Comparison of ENCODE assay signal across 10 mouse cellular contexts in the genomic region with DNA sequence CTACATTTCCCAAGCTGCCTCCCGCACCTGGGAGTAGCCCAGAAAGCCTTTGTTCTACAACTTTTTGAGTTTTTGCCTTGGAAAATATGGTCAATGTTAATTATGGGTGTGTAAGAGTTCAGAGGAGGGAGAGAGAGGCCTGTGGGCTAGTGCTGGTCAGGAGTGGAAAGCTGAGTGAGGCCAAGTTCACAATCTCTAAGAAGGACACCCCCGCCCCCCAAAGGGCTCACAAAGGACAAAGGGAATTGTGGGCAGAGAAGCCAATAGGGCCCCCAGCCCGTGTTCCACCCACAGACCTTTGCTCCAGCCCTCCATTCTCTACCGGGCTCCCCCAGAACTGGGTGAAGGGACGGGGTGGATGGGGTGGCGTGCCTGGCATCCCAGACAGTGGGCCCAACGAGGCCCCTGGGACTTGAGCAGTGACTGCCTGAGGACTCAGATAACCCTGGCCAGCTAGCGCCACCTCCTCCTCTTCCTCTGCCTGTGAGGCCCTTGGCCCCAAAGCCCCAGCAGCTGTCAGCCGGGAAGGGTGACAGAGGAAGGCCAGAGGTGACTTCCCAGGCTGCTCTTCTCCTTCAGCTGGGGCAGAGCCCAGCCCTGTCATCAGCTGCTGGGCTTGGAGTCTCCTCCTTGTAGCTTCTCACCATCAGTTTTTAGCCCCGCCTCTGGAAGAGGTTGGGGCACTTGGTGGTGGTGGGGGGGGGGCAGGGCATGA. TPM values are rescaled to one million over a fixed set of nuclear protein-coding genes. Genes with fewer than 3 reads are reported as not detected.
A peak's percentile ranks its signal among the peaks of the same experiment; 100 is the strongest.
DNase-seq lines count a peak whose midpoint lies in the region; ATAC-seq and TF ChIP-seq lines count a peak whose summit lies in the region.
"Had no signal": no experiment of that assay in that cellular context is flagged by ENCODE, and none has a peak within 500 bp of the region (broad histone marks: within the 10 kb centered on the region; RNA-seq: fewer than 3 reads in every experiment).

No protein-coding gene starts in this region.

- no peak overlapping the region for H3K4me3 ChIP-seq in CH12.LX (replicated peaks in 1 of 3; ENCODE audit: low read depth in 2 of 3, low read length in 2 of 3, poor library complexity in 1 of 3)
- H3K4me3 ChIP-seq in heart, embryonic 13.5 days = no peak overlapping the region; the same call in 1 of the 2 replicates
- H3K4me3 ChIP-seq in neural tube, embryonic 12.5 days = no peak overlapping the region

- H3K9me3 ChIP-seq in CH12.LX (replicated peaks; ENCODE audit: low read length) = no peaks in the 10 kb centered on the region
- H3K9me3 ChIP-seq in heart, embryonic 13.5 days = no peaks in the 10 kb centered on the region
- H3K9me3 ChIP-seq in neural tube, embryonic 12.5 days = no peaks in the 10 kb centered on the region

- intact Hi-C loops in left cerebral cortex, postnatal 4 days (cut with DNase I) = no loop called here

- WGBS in heart, embryonic 13.5 days = 17% methylated on average over 10 of the region's 10 CpGs
- 42% methylated on average over 10 of the region's 10 CpGs for WGBS in neural tube, embryonic 12.5 days

- TF ChIP-seq RAD21 in CH12.LX (IDR thresholded peaks at IDR 0.05; ENCODE audit: low read depth, low read length) = no peak

- ATAC-seq in heart, embryonic 13.5 days (ENCODE audit: extremely low read depth, insufficient number of reproducible peaks, low FRiP score, low TSS enrichment) = peak; percentile 11; the same call in 1 of the 2 replicates
- no peak for ATAC-seq in neural tube, embryonic 12.5 days (ENCODE audit: low FRiP score, low read depth)
- no peak for ATAC-seq in megakaryocyte-erythroid progenitor cell, adult 5-6 weeks (replicated peaks; ENCODE audit: low FRiP score, low TSS enrichment, poor library complexity, severe bottlenecking)

- no peak for TF ChIP-seq CTCF in CH12.LX (conservative IDR thresholded peaks at IDR 0.05 in 1 of 2, IDR thresholded peaks at IDR 0.05 in 1 of 2; ENCODE audit: low read depth in 2 of 2, low read length in 2 of 2)

- no peaks in the 10 kb centered on the region for H3K79me2 ChIP-seq in CH12.LX (replicated peaks; ENCODE audit: control insufficient read depth, extremely low read depth, insufficient read depth, poor library complexity, severe bottlenecking)

- in situ Hi-C loops in CH12.LX (cut with MboI; ENCODE audit: low pct_ligation_motif_present, low pct_unique_long_range_greater_than_20kb, low sequenced_read_pairs) = no loop called here

- no peak overlapping the region for H3K27ac ChIP-seq in CH12.LX (ENCODE audit: insufficient read depth, low read depth)
- peak overlapping the region; percentile 100 for H3K27ac ChIP-seq in heart, embryonic 13.5 days (replicated peaks)
- H3K27ac ChIP-seq in neural tube, embryonic 12.5 days = no peak overlapping the region

- H3K36me3 ChIP-seq in CH12.LX (replicated peaks in 1 of 2; ENCODE audit: control insufficient read depth in 1 of 2, insufficient read depth in 1 of 2, low read length in 1 of 2) = no peaks in the 10 kb centered on the region
- 0 out of 2 replicates have a peak, but pooled peaks cover 4% of the 10 kb centered on the region for H3K36me3 ChIP-seq in heart, embryonic 13.5 days
- no peaks in the 10 kb centered on the region for H3K36me3 ChIP-seq in neural tube, embryonic 12.5 days

- H3K27me3 ChIP-seq in CH12.LX (replicated peaks) = no peaks in the 10 kb centered on the region
- H3K27me3 ChIP-seq in heart, embryonic 13.5 days (replicated peaks) = no peaks in the 10 kb centered on the region
- H3K27me3 ChIP-seq in neural tube, embryonic 12.5 days (replicated peaks) = no peaks in the 10 kb centered on the region

- no peak for TF ChIP-seq EP300 in CH12.LX (IDR thresholded peaks at IDR 0.05; ENCODE audit: low read length)

- dilution Hi-C loops in CH12.LX (cut with MboI; ENCODE audit: extremely low pct_ligation_motif_present, extremely low pct_unique_long_range_greater_than_20kb, low sequenced_read_pairs) = no loop called here

- H3K9ac ChIP-seq in CH12.LX (ENCODE audit: insufficient read depth, low read depth) = no peak overlapping the region
- peak overlapping the region; percentile 85 for H3K9ac ChIP-seq in heart, embryonic 13.5 days
- no peak overlapping the region for H3K9ac ChIP-seq in neural tube, embryonic 12.5 days

- DNase-seq in CH12.LX (ENCODE audit: extremely low read depth) = no peak
- DNase-seq in adrenal gland, postnatal 10 days = peak; percentile 80
- DNase-seq in kidney, postnatal 14 days = peak; percentile 89
- DNase-seq in right cerebral cortex, postnatal 14 days = no peak
- DNase-seq in left cerebral cortex, postnatal 4 days = no peak

- no peak for TF ChIP-seq POLR2A in CH12.LX (IDR thresholded peaks at IDR 0.05; ENCODE audit: low read depth, low read length)

- H3K4me1 ChIP-seq in CH12.LX (ENCODE audit: control insufficient read depth in 1 of 2, insufficient read depth in 2 of 2) = peaks cover 16 to 51% of the 10 kb centered on the region in 2 experiments; a peak in 3 of 4 replicates
- peaks cover 91% of the 10 kb centered on the region for H3K4me1 ChIP-seq in heart, embryonic 13.5 days
- peaks cover 56% of the 10 kb centered on the region for H3K4me1 ChIP-seq in neural tube, embryonic 12.5 days

- no peak overlapping the region for H3K4me2 ChIP-seq in CH12.LX (ENCODE audit: insufficient read depth, low read depth, poor library complexity, severe bottlenecking)
- H3K4me2 ChIP-seq in heart, embryonic 13.5 days = peak overlapping the region; percentile 64
- 0 out of 2 replicates have a peak overlapping the region, but pooled peaks have one; percentile 20 for H3K4me2 ChIP-seq in neural tube, embryonic 12.5 days (replicated peaks)

TF ChIP-seq in CH12.LX, 34 proteins besides CTCF, POLR2A, EP300 and RAD21:
- TF ChIP-seq ETS1 (conservative IDR thresholded peaks at IDR 0.05; ENCODE audit: low read depth, low read length) (peak; percentile 18; the same call in 1 of the 2 replicates), CHD1 (IDR thresholded peaks at IDR 0.05; ENCODE audit: low read depth, low read length) (no peak), BHLHE40 (IDR thresholded peaks at IDR 0.05; ENCODE audit: low read depth, low read length) (no peak)

RNA-seq across cellular contexts. Expression of gene Hspg2, which starts 18.9 kb away (rescaled TPM):
- total RNA-seq in CH12.LX (2012; rRNA removed) (3.1 and 5.5 TPM in 2 replicates), CH12.LX (2014; rRNA removed) (0.82 and 1.3 TPM in 2 replicates)
- polyA plus RNA-seq in CH12.LX (2012; ENCODE audit: insufficient read length, low read depth) = 10.7 and 14.0 TPM in 2 replicates
- total RNA-seq in adrenal gland, postnatal 10 days (2021) = 100 to 1,000 TPM; 191 to 264 TPM
- polyA plus RNA-seq in heart, embryonic 13.5 days (2015; fragmentation: Nextera tagmentation; extraction: Ambion mirVana) = 48.9 and 50.0 TPM in 2 replicates
- 11.3 and 12.4 TPM in 2 replicates for polyA plus RNA-seq in neural tube, embryonic 12.5 days (2016; fragmentation: Nextera tagmentation; extraction: Ambion mirVana)
- 0.22 TPM in 1 of 2 replicates, not detected in the other for total RNA-seq in megakaryocyte-erythroid progenitor cell, adult 5-6 weeks (2014; fragmentation: Nextera tagmentation)
- not detected in 2 replicates for total RNA-seq in megakaryocyte-erythroid progenitor cell, adult 5-6 weeks (2017)
- 10 to 100 TPM; 14.9 to 15.0 TPM for total RNA-seq in left cerebral cortex, postnatal 4 days (2021)

RNA-seq across cellular contexts. Expression of gene 1700013G24Rik, which starts 34.4 kb away (rescaled TPM):
- not detected in 2 replicates for total RNA-seq in CH12.LX (2012; rRNA removed)
- not detected in 2 replicates for total RNA-seq in CH12.LX (2014; rRNA removed)
- not detected in 2 replicates for polyA plus RNA-seq in CH12.LX (2012; ENCODE audit: insufficient read length, low read depth)
- total RNA-seq in adrenal gland, postnatal 10 days (2021) = not detected
- not detected in 2 replicates for polyA plus RNA-seq in heart, embryonic 13.5 days (2015; fragmentation: Nextera tagmentation; extraction: Ambion mirVana)
- not detected in 2 replicates for polyA plus RNA-seq in neural tube, embryonic 12.5 days (2016; fragmentation: Nextera tagmentation; extraction: Ambion mirVana)
- not detected in 2 replicates for total RNA-seq in megakaryocyte-erythroid progenitor cell, adult 5-6 weeks (2014; fragmentation: Nextera tagmentation)
- not detected in 2 replicates for total RNA-seq in megakaryocyte-erythroid progenitor cell, adult 5-6 weeks (2017)
- not detected for total RNA-seq in left cerebral cortex, postnatal 4 days (2021)
- total RNA-seq: neutrophil, adult 5-6 weeks had no signal
- polyA plus RNA-seq: brain, embryonic 14.5 days had no signal

RNA-seq across cellular contexts. Expression of gene Cela3b, which starts 57.1 kb away (rescaled TPM):
- not detected in 2 replicates for total RNA-seq in CH12.LX (2012; rRNA removed)
- total RNA-seq in CH12.LX (2014; rRNA removed) = not detected in 2 replicates
- not detected in 2 replicates for polyA plus RNA-seq in CH12.LX (2012; ENCODE audit: insufficient read length, low read depth)
- not detected for total RNA-seq in adrenal gland, postnatal 10 days (2021)
- 0.22 TPM in 1 of 2 replicates, not detected in the other for polyA plus RNA-seq in heart, embryonic 13.5 days (2015; fragmentation: Nextera tagmentation; extraction: Ambion mirVana)
- polyA plus RNA-seq in neural tube, embryonic 12.5 days (2016; fragmentation: Nextera tagmentation; extraction: Ambion mirVana) = not detected in 2 replicates
- not detected in 2 replicates for total RNA-seq in megakaryocyte-erythroid progenitor cell, adult 5-6 weeks (2014; fragmentation: Nextera tagmentation)
- not detected in 2 replicates for total RNA-seq in megakaryocyte-erythroid progenitor cell, adult 5-6 weeks (2017)
- total RNA-seq in left cerebral cortex, postnatal 4 days (2021) = not detected
- total RNA-seq: neutrophil, adult 5-6 weeks had no signal
- polyA plus RNA-seq: brain, embryonic 14.5 days had no signal

Comparison
In these comparisons a context has a peak if more than half of its experiments do, and no peak if none do; other contexts are left out.
1. DNase-seq: peak in adrenal gland, postnatal 10 days (single experiment) and kidney, postnatal 14 days (single experiment); none in CH12.LX (single experiment), right cerebral cortex, postnatal 14 days (single experiment) and left cerebral cortex, postnatal 4 days (single experiment).
2. RNA of gene Hspg2, which starts 18.9 kb away (total RNA-seq): 191 to 264 TPM in adrenal gland, postnatal 10 days; 14.9 to 15.0 TPM in left cerebral cortex, postnatal 4 days, 0.82 to 5.5 TPM in CH12.LX and 0.22 TPM in megakaryocyte-erythroid progenitor cell, adult 5-6 weeks; every median in the first group is over 10 times any median in the second.